Mouse (Mus musculus) monocyte, adult 2 months (primary cell): ENCODE data around the gene Vegfb.

Source experiments
- DNase-seq, 2 experiments: peaks; one replicate each; pipeline ENCODE4 v3.0.0; 2022; ENCODE audit warnings: low spot score in 2 of 2, low read depth in 1 of 2

Vegfb gene

DNA sequence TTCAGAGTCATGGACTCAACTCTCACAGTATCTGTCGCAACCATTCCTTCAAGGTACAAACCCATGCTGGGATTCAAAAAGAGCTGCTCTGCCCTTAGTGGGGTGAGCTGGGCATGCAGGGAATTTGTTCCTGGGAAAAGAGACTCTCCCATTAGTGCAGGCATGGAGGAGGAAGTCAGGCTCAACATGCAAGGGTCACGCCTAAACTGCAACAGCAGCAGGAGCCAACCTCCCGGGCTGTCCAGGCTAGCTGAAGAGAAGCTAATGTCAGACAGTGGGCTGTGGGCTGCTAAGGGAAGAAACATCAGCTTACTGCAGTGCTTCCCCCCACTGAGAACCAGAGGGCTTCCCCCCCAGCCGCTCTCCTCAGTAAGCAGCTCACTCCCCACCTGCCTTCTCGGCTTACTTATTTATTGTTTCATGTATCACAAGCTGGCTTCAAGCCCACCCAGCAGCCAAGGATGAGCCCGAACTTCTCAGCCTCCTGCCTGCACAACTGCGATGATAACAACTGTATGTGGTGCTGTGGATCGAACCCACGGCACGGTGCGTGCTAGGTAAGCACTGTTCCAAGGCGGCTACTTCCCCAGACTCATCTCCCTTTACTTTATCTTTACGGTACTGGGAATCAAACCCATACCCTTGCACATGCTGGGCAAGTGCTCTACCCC, 15.1 kb downstream of the Vegfb start:
- no peak for DNase-seq

GRCm38 (mm10) chr19:6971644-6972043, 15.8 kb downstream of the Vegfb start:
- no peak for DNase-seq

DNA sequence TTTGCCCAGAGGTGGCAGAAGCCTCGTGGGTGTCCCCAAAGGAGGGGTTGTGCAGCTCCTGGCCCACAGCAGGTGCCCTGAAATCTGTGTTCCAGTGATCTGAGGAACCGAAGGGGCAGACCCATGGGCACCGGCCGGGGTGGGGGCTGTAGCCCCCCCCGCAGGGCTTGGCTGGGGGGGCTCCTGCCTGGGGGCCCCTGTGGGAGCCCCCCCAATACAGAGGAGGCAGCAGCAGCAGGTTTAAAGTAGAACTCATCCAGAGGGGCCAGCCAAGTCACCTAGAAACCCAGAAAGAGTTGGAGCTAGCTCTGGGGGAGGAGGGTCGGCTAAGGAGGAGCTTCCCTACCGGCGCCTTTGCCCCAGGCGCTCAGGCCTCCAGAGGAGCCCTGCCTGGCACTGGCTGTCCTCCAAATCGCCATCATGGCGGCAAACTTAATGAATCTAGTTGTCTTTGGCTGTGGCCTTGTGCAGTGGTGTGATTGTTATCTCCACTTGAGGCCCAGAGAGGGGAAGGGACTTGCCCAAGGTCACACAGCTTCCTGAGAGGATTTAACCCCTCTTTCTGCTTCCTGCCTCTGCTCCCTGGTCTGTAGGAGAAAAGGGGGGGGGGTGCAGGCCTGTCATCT, 16.9 kb downstream of the Vegfb start:
- no peak for DNase-seq

DNA sequence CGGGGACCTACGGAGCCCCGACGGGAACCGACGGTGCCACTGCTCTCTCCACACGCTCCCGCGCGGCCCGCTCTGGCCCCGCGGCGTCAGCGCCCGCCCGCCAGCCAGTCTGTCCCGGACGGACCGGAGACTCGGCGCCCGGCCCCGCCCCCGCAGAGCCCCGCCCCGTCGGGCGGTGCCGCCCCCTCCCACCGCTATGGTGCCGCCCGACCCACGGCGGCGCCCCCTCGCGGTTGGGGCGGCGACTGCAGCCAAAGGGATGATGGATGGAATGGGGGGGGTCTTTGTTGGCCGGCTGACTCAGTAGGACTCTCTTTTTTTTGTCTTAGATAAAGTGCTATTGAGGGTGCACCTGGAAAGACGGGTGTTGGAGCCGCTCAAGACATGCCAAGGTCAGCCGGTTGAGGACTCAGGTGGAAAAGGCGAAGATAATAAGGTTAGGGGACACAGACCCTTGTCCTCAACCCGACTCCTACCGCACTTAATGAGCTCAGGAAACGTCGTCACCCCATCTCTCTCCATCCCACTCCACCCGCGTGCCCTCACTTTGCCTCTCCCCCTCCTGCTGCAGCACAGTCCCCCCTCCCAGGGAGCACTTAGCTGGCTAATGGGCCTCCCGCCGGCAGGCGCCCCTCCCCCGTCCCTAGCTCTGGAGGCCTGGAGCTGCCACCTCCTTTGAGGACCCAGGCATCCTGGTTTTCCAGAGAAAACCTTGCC, 17.6 kb downstream of the Vegfb start:
- DNase-seq: peak in 1 of 2 experiments; percentile 57

DNA sequence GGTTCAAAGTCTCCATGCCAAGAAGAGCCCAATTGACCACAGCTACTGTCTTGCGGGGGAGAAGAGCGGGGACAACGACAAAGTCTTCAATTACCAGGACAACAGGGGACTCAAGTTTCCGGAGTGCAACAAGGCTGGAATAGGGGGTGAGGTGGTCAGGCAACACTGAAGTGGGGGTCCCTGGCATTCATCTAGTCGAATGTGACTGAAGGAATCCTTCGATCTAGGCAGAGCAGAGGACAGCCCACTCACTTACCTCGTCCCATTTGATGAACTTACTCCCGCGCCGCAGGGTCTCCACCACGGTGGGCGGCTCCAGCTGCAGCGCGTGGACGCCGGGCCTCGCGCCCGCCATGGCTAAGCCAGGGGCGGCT, 18.2 kb downstream of the Vegfb start:
- no peak for DNase-seq

- no peak for DNase-seq
Measured at GRCm38 (mm10) chr19:6968491-6969271, 18.8 kb downstream of the Vegfb start.

- no peak for DNase-seq
Measured at GRCm38 (mm10) chr19:6956461-6956860, 31.0 kb downstream of the Vegfb start.

- DNase-seq: no peak
Measured at GRCm38 (mm10) chr19:6955424-6955823, 32.0 kb downstream of the Vegfb start.

- DNase-seq: no peak
Measured at GRCm38 (mm10) chr19:6954046-6954445, 33.4 kb downstream of the Vegfb start.

DNA sequence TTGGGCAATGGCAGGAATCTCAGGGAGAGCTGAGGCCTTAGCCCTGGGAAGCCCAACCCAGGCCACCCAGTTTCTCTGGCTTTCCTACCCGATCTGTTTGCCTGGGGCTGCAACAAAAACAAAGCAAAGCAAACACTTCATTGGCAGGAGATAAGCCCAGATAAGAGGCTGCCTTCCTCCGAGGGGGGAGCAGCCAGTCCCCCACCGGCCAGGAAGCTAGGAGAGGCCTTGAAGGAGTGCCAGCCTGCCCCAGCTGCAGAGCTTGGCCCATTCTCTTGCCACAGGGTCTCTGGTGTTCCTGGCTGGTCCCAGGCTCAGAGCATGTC, 34.8 kb downstream of the Vegfb start:
- no peak for DNase-seq

GRCm38 (mm10) chr19:6951994-6952711, 35.3 kb downstream of the Vegfb start:
- no peak for DNase-seq

DNA sequence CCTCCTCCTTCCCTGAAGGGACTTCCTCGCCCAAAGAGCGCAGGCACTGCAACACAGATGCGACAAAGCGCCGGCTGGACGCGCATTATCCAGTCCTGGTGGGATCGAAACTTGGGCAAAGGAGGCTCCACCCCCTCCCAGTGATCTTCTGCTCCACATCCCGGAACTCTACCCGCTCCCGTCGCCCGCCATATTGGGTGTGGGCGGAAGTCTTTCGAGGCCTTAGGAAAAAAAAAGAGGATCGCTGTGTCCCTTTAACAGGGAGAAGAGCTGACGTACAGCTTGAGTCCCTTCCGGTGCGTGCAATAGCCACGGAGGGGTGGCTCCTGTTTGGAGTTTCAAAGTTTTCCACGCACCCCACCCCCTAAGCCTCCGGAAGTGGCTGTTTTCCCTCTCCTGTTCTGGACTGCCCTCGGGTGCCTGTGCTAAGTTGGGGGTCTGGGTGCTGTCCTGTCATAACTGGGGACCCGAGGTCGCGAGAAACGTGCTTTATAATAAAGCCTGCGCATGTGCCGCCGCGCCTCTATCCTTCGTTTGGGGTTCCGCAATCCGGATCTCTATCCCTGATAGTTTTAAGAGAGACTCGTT, 36.0 kb downstream of the Vegfb start:
- DNase-seq: peak; percentile 75 to 77

GRCm38 (mm10) chr19:6950613-6951153, 36.8 kb downstream of the Vegfb start:
- DNase-seq: no peak

DNA sequence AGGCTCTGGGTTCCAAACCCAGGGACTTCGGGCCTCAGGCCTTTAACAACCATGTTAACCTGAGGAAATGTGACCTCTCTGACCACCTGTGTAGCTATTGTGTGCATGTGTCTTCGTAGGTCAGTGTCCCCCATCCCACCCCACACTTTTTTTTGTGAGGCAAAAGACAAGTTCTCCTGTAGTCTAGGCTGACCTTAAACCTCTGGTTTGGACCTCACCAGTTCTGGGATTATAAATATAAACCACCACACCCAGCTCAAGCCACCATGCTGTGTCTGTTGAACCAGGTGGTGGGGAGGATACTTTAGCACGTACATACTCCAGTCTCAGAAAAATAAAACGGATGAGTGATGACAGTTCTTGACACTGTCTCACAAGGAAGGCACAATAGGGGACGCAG, 37.5 kb downstream of the Vegfb start:
- DNase-seq: no peak

DNA sequence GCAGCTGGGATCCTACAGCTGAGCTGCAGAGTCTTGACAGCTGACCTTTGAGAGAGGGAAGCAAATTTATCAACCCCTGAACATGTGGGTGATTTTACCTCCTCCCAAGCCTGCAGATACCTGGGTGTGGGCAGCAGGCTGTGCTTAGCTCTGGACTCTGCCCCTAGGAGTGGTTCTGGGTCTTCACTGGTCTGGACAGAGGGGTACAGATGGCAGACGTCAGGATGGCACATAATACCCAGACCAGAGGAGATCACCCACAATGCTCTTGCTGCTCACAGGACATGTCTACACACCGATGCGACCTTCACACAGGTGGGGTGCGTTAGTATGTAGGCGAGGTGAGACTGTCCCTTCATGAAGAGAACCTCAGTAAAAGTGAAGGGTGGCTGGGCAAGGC, 37.9 kb downstream of the Vegfb start:
- DNase-seq: no peak

DNA sequence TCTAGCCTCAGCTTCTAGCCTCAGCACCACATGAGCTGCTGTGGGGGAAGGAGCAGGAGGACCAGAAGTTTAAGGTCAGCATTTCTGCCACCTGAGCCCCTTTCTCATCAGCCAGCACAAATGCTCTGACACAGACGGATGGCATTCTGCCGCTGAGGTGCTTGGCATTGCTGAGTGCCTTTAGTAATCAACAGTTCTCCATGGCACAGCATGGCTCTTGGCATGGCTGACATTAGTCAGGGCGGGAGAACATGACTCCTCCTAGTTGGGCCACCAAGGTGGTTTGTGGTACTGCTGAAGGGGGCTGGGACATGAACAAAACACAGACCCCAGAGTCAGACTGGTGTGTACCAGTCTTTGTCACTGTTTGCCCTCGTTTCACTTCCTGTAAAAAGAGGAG, 39.3 kb downstream of the Vegfb start:
- DNase-seq: no peak

- no peak for DNase-seq
Measured at GRCm38 (mm10) chr19:6947742-6948141, 39.7 kb downstream of the Vegfb start.

GRCm38 (mm10) chr19:6943709-6944108, 43.7 kb downstream of the Vegfb start:
- no peak for DNase-seq

GRCm38 (mm10) chr19:6942764-6943163, 44.7 kb downstream of the Vegfb start:
- DNase-seq: no peak

GRCm38 (mm10) chr19:6942249-6942691, 45.2 kb downstream of the Vegfb start, which contains the start of gene Gpr137:
Gpr137 (minus strand) TSS chr19:6942480.
- peak; percentile 78 to 87 for DNase-seq
